Mouse (Mus musculus): ENCODE results near the gene Drap1. TPM values are rescaled to one million over a fixed set of nuclear protein-coding genes. Genes with fewer than 3 reads are reported as not detected.

Gene Drap1
- total RNA-seq, 1 experiment = 124 TPM

DNA sequence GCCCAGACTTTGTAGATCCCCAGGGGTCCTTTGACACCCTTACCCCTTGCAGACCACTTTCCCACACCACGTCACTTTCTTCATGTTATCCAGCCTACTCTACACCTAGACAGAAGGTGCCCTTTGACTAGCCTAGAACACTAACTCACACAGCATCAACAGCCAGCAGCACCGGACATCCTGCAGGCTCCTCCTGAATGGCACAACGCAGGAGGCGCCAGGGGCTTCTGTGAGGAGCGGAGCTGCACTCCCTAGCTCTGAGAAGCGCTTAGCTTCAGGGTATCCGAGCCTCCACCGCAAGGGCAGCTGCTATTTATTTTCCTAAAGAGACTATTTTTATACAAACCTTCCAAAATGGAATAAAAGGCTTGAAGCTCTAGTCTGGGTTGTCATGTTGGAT lies 30.8 kb upstream of the Drap1 start:
- Histone ChIP-seq H3K4me3 (ENCODE audit: insufficient read depth in 1 of 2, low read depth in 1 of 2, low read length in 2 of 2, poor library complexity in 1 of 2, severe bottlenecking in 1 of 2) (peak overlapping the region; percentile 77 to 96; a peak in 3 of 4 replicates), H3K36me3 (ENCODE audit: control insufficient read depth, insufficient read depth, low read length, poor library complexity, severe bottlenecking) (0 out of 2 replicates have a peak, but pooled peaks cover 5% of the 10 kb centered on the region), H3K9ac (ENCODE audit: insufficient read depth, low read depth, low read length, poor library complexity, severe bottlenecking) (peak overlapping the region; percentile 81; the same call in 1 of the 2 replicates), H3K9me3 (ENCODE audit: control insufficient read depth, insufficient read depth, low read depth, low read length) (no peaks in the 10 kb centered on the region), H3K4me1 (ENCODE audit: control insufficient read depth in 2 of 2, insufficient read depth in 2 of 2, low read length in 2 of 2, poor library complexity in 1 of 2) (peaks cover 2 to 9% of the 10 kb centered on the region in 2 experiments; a peak in 3 of 4 replicates), H3K27ac (ENCODE audit: insufficient read depth, low read depth, low read length, poor library complexity, severe bottlenecking) (no peak overlapping the region)
- in situ Hi-C loops (cut with MboI; ENCODE audit: low sequenced_read_pairs in 2 of 2, unreplicated experiment in 2 of 2) = no loop called here
- no peak for DNase-seq (ENCODE audit: low read depth, low spot score)
- no peak for TF ChIP-seq ZNF384 (IDR thresholded peaks at IDR 0.05; ENCODE audit: low read depth, low read length)
- no peak for TF ChIP-seq ZC3H11A (IDR thresholded peaks at IDR 0.05; ENCODE audit: borderline replicate concordance, low read depth, low read length)
- no peak for TF ChIP-seq HCFC1 (IDR thresholded peaks at IDR 0.05; ENCODE audit: borderline replicate concordance, insufficient read depth, low read length)
- no peak for TF ChIP-seq CHD2 (IDR thresholded peaks at IDR 0.05; ENCODE audit: low read depth, low read length)
- no peak for TF ChIP-seq MAFK (IDR thresholded peaks at IDR 0.05; ENCODE audit: insufficient read depth, low read depth, low read length)

DNA sequence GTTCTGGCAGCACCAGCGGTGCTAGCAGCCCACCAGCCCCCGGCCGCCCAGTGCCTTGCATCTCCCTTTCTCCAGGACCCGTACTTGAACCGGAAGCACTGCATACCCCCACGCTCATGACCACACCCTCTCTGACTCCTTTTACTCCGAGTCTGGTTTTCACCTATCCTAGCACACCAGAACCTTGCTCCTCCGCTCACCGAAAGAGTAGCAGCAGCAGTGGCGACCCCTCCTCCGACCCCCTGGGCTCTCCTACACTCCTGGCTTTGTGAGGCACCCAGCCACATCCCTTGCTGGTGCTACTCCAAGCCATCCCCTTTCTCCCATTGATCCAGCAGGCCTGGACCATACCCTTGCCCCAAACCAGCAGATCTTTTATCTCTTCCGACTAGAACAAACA lies 30.3 kb upstream of the Drap1 start:
- no peak for DNase-seq (ENCODE audit: low read depth, low spot score)
- Histone ChIP-seq H3K36me3 (ENCODE audit: control insufficient read depth, insufficient read depth, low read length, poor library complexity, severe bottlenecking) (0 out of 2 replicates have a peak, but pooled peaks cover 5% of the 10 kb centered on the region), H3K9ac (ENCODE audit: insufficient read depth, low read depth, low read length, poor library complexity, severe bottlenecking) (no peak overlapping the region), H3K9me3 (ENCODE audit: control insufficient read depth, insufficient read depth, low read depth, low read length) (no peaks in the 10 kb centered on the region), H3K27ac (ENCODE audit: insufficient read depth, low read depth, low read length, poor library complexity, severe bottlenecking) (no peak overlapping the region), H3K4me3 (ENCODE audit: insufficient read depth in 1 of 2, low read depth in 1 of 2, low read length in 2 of 2, poor library complexity in 1 of 2, severe bottlenecking in 1 of 2) (peak overlapping the region; percentile 1 to 22; a peak in 1 of 4 replicates), H3K4me1 (ENCODE audit: control insufficient read depth in 2 of 2, insufficient read depth in 2 of 2, low read length in 2 of 2, poor library complexity in 1 of 2) (peaks cover 2 to 9% of the 10 kb centered on the region in 2 experiments; a peak in 3 of 4 replicates)
- TF ChIP-seq ZC3H11A (IDR thresholded peaks at IDR 0.05; ENCODE audit: borderline replicate concordance, low read depth, low read length) = no peak
- in situ Hi-C loops (cut with MboI; ENCODE audit: low sequenced_read_pairs in 2 of 2, unreplicated experiment in 2 of 2) = no loop called here

DNA sequence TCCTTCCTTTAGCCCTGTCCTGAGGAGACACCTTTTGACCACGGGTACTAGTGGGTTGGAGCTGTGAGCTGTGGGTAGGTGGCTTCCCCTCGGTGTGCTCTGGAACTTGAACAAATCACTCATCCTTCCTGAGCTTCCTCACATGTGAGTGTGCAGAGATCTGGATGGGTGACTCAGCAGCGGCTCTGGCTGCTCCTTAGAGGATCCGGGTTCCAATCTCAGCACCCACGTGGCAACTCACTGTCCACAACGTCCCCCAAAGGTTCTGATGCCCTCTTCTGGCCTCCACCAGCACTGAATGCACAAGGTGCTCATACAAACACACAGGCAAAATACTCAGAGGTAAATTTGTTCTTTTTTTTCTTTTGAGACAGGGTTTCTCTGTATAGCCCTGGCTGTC lies 27.0 kb upstream of the Drap1 start:
- Histone ChIP-seq H3K9me3 (ENCODE audit: control insufficient read depth, insufficient read depth, low read depth, low read length) (no peaks in the 10 kb centered on the region), H3K4me1 (ENCODE audit: control insufficient read depth in 2 of 2, insufficient read depth in 2 of 2, low read length in 2 of 2, poor library complexity in 1 of 2) (peaks cover 2 to 11% of the 10 kb centered on the region in 2 experiments; a peak in 3 of 4 replicates), H3K36me3 (ENCODE audit: control insufficient read depth, insufficient read depth, low read length, poor library complexity, severe bottlenecking) (0 out of 2 replicates have a peak, but pooled peaks cover 5% of the 10 kb centered on the region), H3K4me3 (ENCODE audit: insufficient read depth in 1 of 2, low read depth in 1 of 2, low read length in 2 of 2, poor library complexity in 1 of 2, severe bottlenecking in 1 of 2) (no peak overlapping the region), H3K27ac (ENCODE audit: insufficient read depth, low read depth, low read length, poor library complexity, severe bottlenecking) (no peak overlapping the region), H3K9ac (ENCODE audit: insufficient read depth, low read depth, low read length, poor library complexity, severe bottlenecking) (no peak overlapping the region)
- in situ Hi-C loops (cut with MboI; ENCODE audit: low sequenced_read_pairs in 2 of 2, unreplicated experiment in 2 of 2) = no loop called here
- no peak for DNase-seq (ENCODE audit: low read depth, low spot score)
- TF ChIP-seq ZC3H11A (IDR thresholded peaks at IDR 0.05; ENCODE audit: borderline replicate concordance, low read depth, low read length) = no peak
- no peak for TF ChIP-seq ZNF384 (IDR thresholded peaks at IDR 0.05; ENCODE audit: low read depth, low read length)
- TF ChIP-seq CHD2 (IDR thresholded peaks at IDR 0.05; ENCODE audit: low read depth, low read length) = no peak
- TF ChIP-seq HCFC1 (IDR thresholded peaks at IDR 0.05; ENCODE audit: borderline replicate concordance, insufficient read depth, low read length) = no peak
- no peak for TF ChIP-seq MAFK (IDR thresholded peaks at IDR 0.05; ENCODE audit: insufficient read depth, low read depth, low read length)

DNA sequence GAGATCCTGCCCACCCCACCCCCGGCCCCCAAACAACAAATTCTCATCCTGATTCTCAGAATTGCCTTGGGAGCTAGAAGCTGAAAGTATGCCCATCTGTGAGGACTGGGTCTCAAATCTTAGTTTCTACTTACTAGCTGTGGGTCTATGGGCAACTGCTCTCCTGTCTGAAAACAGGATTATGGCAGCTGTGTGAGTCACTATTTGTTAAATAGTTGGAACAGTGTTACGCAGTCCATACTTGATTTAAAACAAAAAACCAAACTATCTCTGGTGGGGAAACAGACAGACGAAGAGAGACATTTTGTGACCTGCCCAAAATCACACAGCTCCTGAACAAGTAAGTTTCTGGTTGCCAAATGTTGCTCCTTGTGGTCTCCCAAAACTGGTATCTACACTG lies 24.9 kb upstream of the Drap1 start:
- H3K36me3 ChIP-seq (ENCODE audit: control insufficient read depth, insufficient read depth, low read length, poor library complexity, severe bottlenecking) = 0 out of 2 replicates have a peak, but pooled peaks cover 5% of the 10 kb centered on the region
- H3K4me3 ChIP-seq (ENCODE audit: insufficient read depth in 1 of 2, low read depth in 1 of 2, low read length in 2 of 2, poor library complexity in 1 of 2, severe bottlenecking in 1 of 2) = no peak overlapping the region
- no peak overlapping the region for H3K27ac ChIP-seq (ENCODE audit: insufficient read depth, low read depth, low read length, poor library complexity, severe bottlenecking)
- H3K9me3 ChIP-seq (ENCODE audit: control insufficient read depth, insufficient read depth, low read depth, low read length) = no peaks in the 10 kb centered on the region
- DNase-seq (ENCODE audit: low read depth, low spot score) = no peak
- no peak overlapping the region for H3K9ac ChIP-seq (ENCODE audit: insufficient read depth, low read depth, low read length, poor library complexity, severe bottlenecking)
- in situ Hi-C loops (cut with MboI; ENCODE audit: low sequenced_read_pairs in 2 of 2, unreplicated experiment in 2 of 2) = no loop called here
- H3K4me1 ChIP-seq (ENCODE audit: control insufficient read depth in 2 of 2, insufficient read depth in 2 of 2, low read length in 2 of 2, poor library complexity in 1 of 2) = peaks cover 0 to 3% of the 10 kb centered on the region in 2 experiments; a peak in 1 of 4 replicates
- TF ChIP-seq HCFC1 (IDR thresholded peaks at IDR 0.05; ENCODE audit: borderline replicate concordance, insufficient read depth, low read length) (no peak), MAFK (IDR thresholded peaks at IDR 0.05; ENCODE audit: insufficient read depth, low read depth, low read length) (no peak), ZC3H11A (IDR thresholded peaks at IDR 0.05; ENCODE audit: borderline replicate concordance, low read depth, low read length) (no peak), CHD2 (IDR thresholded peaks at IDR 0.05; ENCODE audit: low read depth, low read length) (no peak), ZNF384 (IDR thresholded peaks at IDR 0.05; ENCODE audit: low read depth, low read length) (no peak)

All from ES-E14 (cell line).